In genomic region chr4:133182439-133183033, GRCm38 (mm10) we compare ENCODE assay signal across 16 mouse cellular contexts. TPM values are rescaled to one million over a fixed set of nuclear protein-coding genes. Genes with fewer than 3 reads are reported as not detected.
DNase-seq lines count a peak whose midpoint lies in the region.
"Had no signal": no experiment of that assay in that cellular context is flagged by ENCODE, and none has a peak within 500 bp of the region (broad histone marks: within the 10 kb centered on the region; RNA-seq: fewer than 3 reads in every experiment).

No protein-coding gene starts in this region.

- no peak for DNase-seq in heart, embryonic 10.5 days (ENCODE audit: low spot score)
- no peak for DNase-seq in heart, postnatal 14 days
- peak; percentile 50 for DNase-seq in thymus, postnatal 0 days (ENCODE audit: low spot score)
- DNase-seq in thymus, adult 18-20 months = no peak
- no peak for DNase-seq in limb, embryonic 10.5 days (ENCODE audit: low spot score)
- no peak for DNase-seq in layer of hippocampus, adult 9-10 months (ENCODE audit: low spot score)
- DNase-seq in cerebellum, postnatal 4 days (ENCODE audit: low spot score in 2 of 2) = no peak
- DNase-seq in right cerebral cortex, postnatal 25 days = no peak
- DNase-seq: adrenal gland, adult 2 months; cerebellum, adult 8-10 months; gastrocnemius, postnatal 14 days; kidney, adult 8-10 months; liver had no signal

- no peak overlapping the region for H3K4me3 ChIP-seq in heart, embryonic 10.5 days
- H3K4me3 ChIP-seq in limb, embryonic 10.5 days = no peak overlapping the region
- H3K4me3 ChIP-seq: megakaryocyte, embryonic 14.5 days; neural tube, embryonic 12.5 days had no signal

- intact Hi-C loops in heart, postnatal 14 days (cut with DNase I) = no loop called here

- no peaks in the 10 kb centered on the region for H3K27me3 ChIP-seq in heart, embryonic 10.5 days (ENCODE audit: insufficient read depth, poor library complexity, severe bottlenecking)
- no peaks in the 10 kb centered on the region for H3K27me3 ChIP-seq in limb, embryonic 10.5 days (ENCODE audit: low read depth, poor library complexity, severe bottlenecking)
- H3K27me3 ChIP-seq: megakaryocyte, embryonic 14.5 days; neural tube, embryonic 12.5 days had no signal

- 80% methylated on average over 8 of the region's 8 CpGs for WGBS in heart, embryonic 10.5 days
- 94% methylated on average over 8 of the region's 8 CpGs for WGBS in limb, embryonic 10.5 days

- H3K27ac ChIP-seq in heart, embryonic 10.5 days = peak overlapping the region; percentile 65
- H3K27ac ChIP-seq in limb, embryonic 10.5 days = peak overlapping the region; percentile 38; the same call in 1 of the 2 replicates
- H3K27ac ChIP-seq: hindbrain, embryonic 14.5 days; neural tube, embryonic 12.5 days had no signal

- H3K9me3 ChIP-seq in heart, embryonic 10.5 days = no peaks in the 10 kb centered on the region
- no peaks in the 10 kb centered on the region for H3K9me3 ChIP-seq in limb, embryonic 10.5 days (replicated peaks)
- H3K9me3 ChIP-seq: megakaryocyte, embryonic 14.5 days; neural tube, embryonic 12.5 days had no signal

- peaks cover 40% of the 10 kb centered on the region for H3K4me1 ChIP-seq in heart, embryonic 10.5 days
- H3K4me1 ChIP-seq in limb, embryonic 10.5 days = peaks cover 37% of the 10 kb centered on the region

- H3K36me3 ChIP-seq in heart, embryonic 10.5 days = peaks cover 70% of the 10 kb centered on the region
- H3K36me3 ChIP-seq in limb, embryonic 10.5 days = peaks cover 76% of the 10 kb centered on the region

RNA-seq across cellular contexts. Expression of gene Cd164l2, which starts 29.4 kb away (rescaled TPM):
- polyA plus RNA-seq in heart, embryonic 10.5 days (2016; fragmentation: Nextera tagmentation; extraction: Ambion mirVana) = 0.39 and 1.3 TPM in 2 replicates
- total RNA-seq in heart, postnatal 14 days (2021) = not detected
- 0.86 and 1.1 TPM in 2 replicates for polyA plus RNA-seq in thymus, postnatal 0 days (2015; fragmentation: Nextera tagmentation; extraction: Ambion mirVana)
- 3.1 and 4.1 TPM in 2 replicates for polyA plus RNA-seq in limb, embryonic 10.5 days (2016; fragmentation: Nextera tagmentation; extraction: Ambion mirVana)
- total RNA-seq: gastrocnemius, postnatal 14 days had no signal

RNA-seq across cellular contexts. Expression of gene Gpr3, which starts 29.8 kb away (rescaled TPM):
- polyA plus RNA-seq in heart, embryonic 10.5 days (2016; fragmentation: Nextera tagmentation; extraction: Ambion mirVana) = 0.09 and 0.18 TPM in 2 replicates
- total RNA-seq in heart, postnatal 14 days (2021) = under 1 TPM in 1 of 2 experiments, not detected in 1; 0.22 TPM
- polyA plus RNA-seq in thymus, postnatal 0 days (2015; fragmentation: Nextera tagmentation; extraction: Ambion mirVana) = not detected in 2 replicates
- 0.51 and 0.72 TPM in 2 replicates for polyA plus RNA-seq in limb, embryonic 10.5 days (2016; fragmentation: Nextera tagmentation; extraction: Ambion mirVana)
- total RNA-seq: gastrocnemius, postnatal 14 days had no signal

RNA-seq across cellular contexts. Expression of gene Wasf2, which starts 52.2 kb away (rescaled TPM):
- polyA plus RNA-seq in heart, embryonic 10.5 days (2016; fragmentation: Nextera tagmentation; extraction: Ambion mirVana) = 51.1 and 58.5 TPM in 2 replicates
- 100 to 1,000 TPM; 133 to 135 TPM for total RNA-seq in heart, postnatal 14 days (2021)
- 140 and 190 TPM in 2 replicates for polyA plus RNA-seq in thymus, postnatal 0 days (2015; fragmentation: Nextera tagmentation; extraction: Ambion mirVana)
- polyA plus RNA-seq in limb, embryonic 10.5 days (2016; fragmentation: Nextera tagmentation; extraction: Ambion mirVana) = 62.9 and 73.7 TPM in 2 replicates

RNA-seq across cellular contexts. Expression of gene Map3k6, which starts 58.1 kb away (rescaled TPM):
- 2.5 and 3.4 TPM in 2 replicates for polyA plus RNA-seq in heart, embryonic 10.5 days (2016; fragmentation: Nextera tagmentation; extraction: Ambion mirVana)
- 10 to 100 TPM; 22.4 to 22.5 TPM for total RNA-seq in heart, postnatal 14 days (2021)
- 2.2 and 2.6 TPM in 2 replicates for polyA plus RNA-seq in thymus, postnatal 0 days (2015; fragmentation: Nextera tagmentation; extraction: Ambion mirVana)
- 0.84 and 1.7 TPM in 2 replicates for polyA plus RNA-seq in limb, embryonic 10.5 days (2016; fragmentation: Nextera tagmentation; extraction: Ambion mirVana)
